ENCODE assay signal across 14 mouse cellular contexts in genomic region chr1:97657786-97658185, GRCm38 (mm10). TPM values are rescaled to one million over a fixed set of nuclear protein-coding genes. Genes with fewer than 3 reads are reported as not detected.
DNase-seq lines count a peak whose midpoint lies in the region; ATAC-seq and TF ChIP-seq lines count a peak whose summit lies in the region.
"Had no signal": no experiment of that assay in that cellular context is flagged by ENCODE, and none has a peak within 500 bp of the region (broad histone marks: within the 10 kb centered on the region; RNA-seq: fewer than 3 reads in every experiment).

No protein-coding gene starts in this region.

- no peak for ATAC-seq in embryonic facial prominence, embryonic 14.5 days (ENCODE audit: low read depth)
- ATAC-seq in hindbrain, embryonic 13.5 days (ENCODE audit: low FRiP score): no peak
- no peak for ATAC-seq in hindbrain, embryonic 11.5 days (ENCODE audit: low FRiP score)
- ATAC-seq in liver, embryonic 11.5 days (replicated peaks; ENCODE audit: low FRiP score): no peak
- ATAC-seq in midbrain, postnatal 0 days (ENCODE audit: low FRiP score): no peak

- no peaks in the 10 kb centered on the region for H3K9me3 ChIP-seq in embryonic facial prominence, embryonic 14.5 days (ENCODE audit: control insufficient read depth, low read length)
- no peaks in the 10 kb centered on the region for H3K9me3 ChIP-seq in embryonic facial prominence, embryonic 10.5 days
- H3K9me3 ChIP-seq in hindbrain, embryonic 13.5 days: no peaks in the 10 kb centered on the region
- H3K9me3 ChIP-seq in hindbrain, embryonic 11.5 days (ENCODE audit: control insufficient read depth, low read length): no peaks in the 10 kb centered on the region
- no peaks in the 10 kb centered on the region for H3K9me3 ChIP-seq in liver, embryonic 11.5 days (ENCODE audit: control insufficient read depth, low read length)
- H3K9me3 ChIP-seq in midbrain, postnatal 0 days (ENCODE audit: low read length): no peaks in the 10 kb centered on the region
- H3K9me3 ChIP-seq: embryonic facial prominence, embryonic 12.5 days; heart, embryonic 15.5 days had no signal

- DNase-seq in embryonic facial prominence, embryonic 14.5 days (ENCODE audit: low spot score): no peak
- DNase-seq in embryonic facial prominence, embryonic 10.5 days (ENCODE audit: low spot score): no peak
- no peak for DNase-seq in hindbrain, embryonic 11.5 days (ENCODE audit: low spot score)
- no peak for DNase-seq in liver, embryonic 11.5 days (ENCODE audit: low spot score)
- DNase-seq in midbrain, postnatal 0 days (ENCODE audit: low spot score): no peak
- no peak for DNase-seq in heart, adult 8-10 months (ENCODE audit: low spot score)
- no peak for DNase-seq in urinary bladder, adult 2 months (ENCODE audit: low spot score)
- DNase-seq: cerebellum, adult 9-10 months; layer of hippocampus, adult 9-11 months; lung, postnatal 36 days; retina, postnatal 1 day had no signal

- H3K27me3 ChIP-seq in embryonic facial prominence, embryonic 14.5 days (replicated peaks; ENCODE audit: control insufficient read depth, insufficient read depth, low read length): no peaks in the 10 kb centered on the region
- peaks cover 5% of the 10 kb centered on the region for H3K27me3 ChIP-seq in embryonic facial prominence, embryonic 10.5 days (replicated peaks; ENCODE audit: low read depth, poor library complexity, severe bottlenecking)
- no peaks in the 10 kb centered on the region for H3K27me3 ChIP-seq in hindbrain, embryonic 13.5 days
- H3K27me3 ChIP-seq in hindbrain, embryonic 11.5 days (ENCODE audit: control insufficient read depth, insufficient read depth, low read length): no peaks in the 10 kb centered on the region
- no peaks in the 10 kb centered on the region for H3K27me3 ChIP-seq in liver, embryonic 11.5 days (replicated peaks; ENCODE audit: control insufficient read depth, insufficient read depth, low read length)
- H3K27me3 ChIP-seq in midbrain, postnatal 0 days (ENCODE audit: insufficient read depth, low read length): no peaks in the 10 kb centered on the region
- H3K27me3 ChIP-seq: embryonic facial prominence, embryonic 12.5 days; heart, embryonic 15.5 days had no signal

- H3K4me3 ChIP-seq in embryonic facial prominence, embryonic 14.5 days (ENCODE audit: low read depth, low read length): no peak overlapping the region
- H3K4me3 ChIP-seq in embryonic facial prominence, embryonic 10.5 days: no peak overlapping the region
- peak overlapping the region; percentile 19; the same call in 1 of the 2 replicates for H3K4me3 ChIP-seq in hindbrain, embryonic 13.5 days
- H3K4me3 ChIP-seq in hindbrain, embryonic 11.5 days (ENCODE audit: low read depth, low read length): no peak overlapping the region
- no peak overlapping the region for H3K4me3 ChIP-seq in liver, embryonic 11.5 days (ENCODE audit: low read depth, low read length)
- H3K4me3 ChIP-seq in midbrain, postnatal 0 days (ENCODE audit: low read depth, low read length): no peak overlapping the region
- H3K4me3 ChIP-seq: embryonic facial prominence, embryonic 12.5 days; heart, embryonic 15.5 days had no signal

- WGBS in embryonic facial prominence, embryonic 14.5 days: 91% methylated on average over 2 of the region's 2 CpGs
- 97% methylated on average over 2 of the region's 2 CpGs for WGBS in embryonic facial prominence, embryonic 10.5 days
- WGBS in hindbrain, embryonic 13.5 days: 83% methylated on average over 2 of the region's 2 CpGs
- WGBS in hindbrain, embryonic 11.5 days: 90% methylated on average over 2 of the region's 2 CpGs
- 84% methylated on average over 2 of the region's 2 CpGs for WGBS in liver, embryonic 11.5 days
- 75% methylated on average over 2 of the region's 2 CpGs for WGBS in midbrain, postnatal 0 days

- 0 out of 2 replicates have a peak overlapping the region, but pooled peaks have one; percentile 8 for H3K9ac ChIP-seq in embryonic facial prominence, embryonic 14.5 days (ENCODE audit: low read depth, low read length)
- no peak overlapping the region for H3K9ac ChIP-seq in hindbrain, embryonic 13.5 days
- no peak overlapping the region for H3K9ac ChIP-seq in hindbrain, embryonic 11.5 days (ENCODE audit: low read depth, low read length)
- H3K9ac ChIP-seq in liver, embryonic 11.5 days (ENCODE audit: low read depth, low read length): no peak overlapping the region
- no peak overlapping the region for H3K9ac ChIP-seq in midbrain, postnatal 0 days (replicated peaks; ENCODE audit: low read length, poor library complexity, severe bottlenecking)
- H3K9ac ChIP-seq: embryonic facial prominence, embryonic 12.5 days; heart, embryonic 15.5 days had no signal

- H3K36me3 ChIP-seq in embryonic facial prominence, embryonic 14.5 days (ENCODE audit: control insufficient read depth, insufficient read depth, low read length): no peaks in the 10 kb centered on the region
- H3K36me3 ChIP-seq in embryonic facial prominence, embryonic 10.5 days (replicated peaks): no peaks in the 10 kb centered on the region
- H3K36me3 ChIP-seq in hindbrain, embryonic 13.5 days: no peaks in the 10 kb centered on the region
- no peaks in the 10 kb centered on the region for H3K36me3 ChIP-seq in hindbrain, embryonic 11.5 days (ENCODE audit: control insufficient read depth, insufficient read depth, low read length)
- no peaks in the 10 kb centered on the region; the same call in 1 of the 2 replicates for H3K36me3 ChIP-seq in liver, embryonic 11.5 days (ENCODE audit: control insufficient read depth, insufficient read depth, low read length)
- H3K36me3 ChIP-seq in midbrain, postnatal 0 days (ENCODE audit: insufficient read depth, low read length): no peaks in the 10 kb centered on the region
- H3K36me3 ChIP-seq: embryonic facial prominence, embryonic 12.5 days; heart, embryonic 15.5 days had no signal

- H3K4me1 ChIP-seq in embryonic facial prominence, embryonic 14.5 days (ENCODE audit: control insufficient read depth, insufficient read depth, low read length): peaks cover 20% of the 10 kb centered on the region
- H3K4me1 ChIP-seq in embryonic facial prominence, embryonic 10.5 days: peaks cover 40% of the 10 kb centered on the region
- peaks cover 74% of the 10 kb centered on the region for H3K4me1 ChIP-seq in hindbrain, embryonic 13.5 days (replicated peaks)
- no peaks in the 10 kb centered on the region for H3K4me1 ChIP-seq in hindbrain, embryonic 11.5 days (replicated peaks; ENCODE audit: control insufficient read depth, insufficient read depth, low read length)
- H3K4me1 ChIP-seq in liver, embryonic 11.5 days (replicated peaks; ENCODE audit: control insufficient read depth, insufficient read depth, low read length): peaks cover 10% of the 10 kb centered on the region; the same call in 1 of the 2 replicates
- H3K4me1 ChIP-seq in midbrain, postnatal 0 days (ENCODE audit: insufficient read depth, low read length): peaks cover 24% of the 10 kb centered on the region

- no peak for TF ChIP-seq CTCF in midbrain, postnatal 0 days (IDR thresholded peaks at IDR 0.05)

- no peak overlapping the region for H3K27ac ChIP-seq in embryonic facial prominence, embryonic 14.5 days (replicated peaks; ENCODE audit: low read depth, low read length)
- H3K27ac ChIP-seq in embryonic facial prominence, embryonic 10.5 days (replicated peaks): no peak overlapping the region
- no peak overlapping the region for H3K27ac ChIP-seq in hindbrain, embryonic 13.5 days
- no peak overlapping the region for H3K27ac ChIP-seq in hindbrain, embryonic 11.5 days (ENCODE audit: low read depth, low read length)
- H3K27ac ChIP-seq in liver, embryonic 11.5 days (ENCODE audit: low read depth, low read length): no peak overlapping the region
- no peak overlapping the region for H3K27ac ChIP-seq in midbrain, postnatal 0 days (ENCODE audit: low read depth, low read length)
- H3K27ac ChIP-seq: embryonic facial prominence, embryonic 12.5 days; heart, embryonic 15.5 days had no signal

- H3K4me2 ChIP-seq in embryonic facial prominence, embryonic 14.5 days (ENCODE audit: low read depth, low read length): no peak overlapping the region
- peak overlapping the region; percentile 65 for H3K4me2 ChIP-seq in hindbrain, embryonic 13.5 days
- H3K4me2 ChIP-seq in hindbrain, embryonic 11.5 days (replicated peaks; ENCODE audit: low read depth, low read length): no peak overlapping the region
- peak overlapping the region; percentile 33; the same call in 1 of the 2 replicates for H3K4me2 ChIP-seq in liver, embryonic 11.5 days
- peak overlapping the region; percentile 15 for H3K4me2 ChIP-seq in midbrain, postnatal 0 days (ENCODE audit: low read depth, low read length, poor library complexity, severe bottlenecking)
- H3K4me2 ChIP-seq: embryonic facial prominence, embryonic 12.5 days; heart, embryonic 15.5 days had no signal

RNA-seq across cellular contexts. Expression of gene D1Ertd622e, which starts 4.1 kb away (rescaled TPM):
- 19.2 and 23.4 TPM in 2 replicates for polyA plus RNA-seq in embryonic facial prominence, embryonic 14.5 days (2014; fragmentation: Nextera tagmentation; extraction: Ambion mirVana)
- polyA plus RNA-seq in embryonic facial prominence, embryonic 10.5 days (2016; fragmentation: Nextera tagmentation; extraction: Ambion mirVana): 17.3 and 19.4 TPM in 2 replicates
- polyA plus RNA-seq in hindbrain, embryonic 13.5 days (2015; fragmentation: Nextera tagmentation; extraction: Ambion mirVana): 50.4 and 51.8 TPM in 2 replicates
- 32.6 and 40.8 TPM in 2 replicates for polyA plus RNA-seq in hindbrain, embryonic 11.5 days (2014; fragmentation: Nextera tagmentation; extraction: Ambion mirVana)
- polyA plus RNA-seq in liver, embryonic 11.5 days (2014; fragmentation: Nextera tagmentation; extraction: Ambion mirVana): 37.8 and 43.3 TPM in 2 replicates
- total RNA-seq in midbrain, postnatal 0 days (2014; rRNA removed): 32.9 and 60.9 TPM in 2 replicates
- polyA plus RNA-seq in midbrain, postnatal 0 days (2015; fragmentation: Nextera tagmentation; extraction: Ambion mirVana): 57.0 and 57.9 TPM in 2 replicates
- total RNA-seq in heart, adult 8-10 months (2022): 1 to 10 TPM; 2.8 to 4.5 (median 3.8) TPM
- polyA plus RNA-seq in urinary bladder, adult 2 months (2012; rRNA removed): 14.9 and 17.7 TPM in 2 replicates

Comparison
In these comparisons a context has a peak if more than half of its experiments do, and no peak if none do; other contexts are left out.
1. H3K4me2 ChIP-seq: peak in hindbrain, embryonic 13.5 days (single experiment), liver, embryonic 11.5 days (single experiment) and midbrain, postnatal 0 days (single experiment); none in embryonic facial prominence, embryonic 14.5 days (single experiment) and hindbrain, embryonic 11.5 days (single experiment).